Mouse (Mus musculus): ENCODE data around the gene Kmt2c.

DNA sequence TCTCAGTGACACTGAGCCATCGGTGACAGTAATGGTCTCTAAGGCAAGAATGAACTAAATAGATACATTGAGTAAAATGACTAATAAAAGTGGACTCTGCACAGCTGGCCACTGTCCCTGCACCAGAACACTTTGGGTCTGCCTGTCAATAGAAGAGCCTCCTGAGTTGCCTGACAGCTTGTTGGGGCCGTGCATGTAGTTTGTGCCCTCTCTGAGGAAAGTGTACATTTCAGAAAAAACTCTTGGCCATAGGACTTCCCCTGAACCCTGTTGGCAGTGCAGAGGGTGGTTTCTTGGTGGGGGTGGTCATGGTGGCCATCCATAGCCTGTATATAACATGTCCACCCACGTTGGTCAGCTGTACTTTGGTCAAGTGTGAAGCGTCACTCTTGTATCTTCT lies 244.1 kb downstream of the Kmt2c start:
- no peak for TF ChIP-seq CHD1 (IDR thresholded peaks at IDR 0.05; ENCODE audit: low read depth, low read length)
- no peak for TF ChIP-seq CTCF (conservative IDR thresholded peaks at IDR 0.05 in 1 of 2, IDR thresholded peaks at IDR 0.05 in 1 of 2; ENCODE audit: low read depth in 2 of 2, low read length in 2 of 2)
